Mouse (Mus musculus) brain, embryonic 14.5 days (tissue): ENCODE data around the gene Prss45.

Experiments used
- CTCF ChIP-seq: fragments of 200-500 bp; IDR thresholded peaks from 2 replicates; pipeline ENCODE4 v1.5.1; 2012; ENCODE audit warnings: inconsistent platforms, mild to moderate bottlenecking, moderate library complexity, borderline replicate concordance; ENCODE audit not compliant: insufficient read depth, insufficient read length; ENCODE audit errors: extremely low read depth
- POLR2A ChIP-seq: fragments of 200-500 bp; IDR thresholded peaks from 2 replicates; pipeline ENCODE4 v1.6.1; 2012; ENCODE audit warnings: mild to moderate bottlenecking, inconsistent platforms, borderline replicate concordance; ENCODE audit not compliant: poor library complexity, insufficient read depth, insufficient read length, severe bottlenecking; ENCODE audit errors: extremely low read depth

- TF ChIP-seq POLR2A (no peak), CTCF (no peak)
These were observed 24.1 kb downstream of the Prss45 start for GRCm38 (mm10) chr9:110858523-110858922.
